Mouse (Mus musculus): ENCODE results near the gene Rnf114.

Rnf114 gene

DNA sequence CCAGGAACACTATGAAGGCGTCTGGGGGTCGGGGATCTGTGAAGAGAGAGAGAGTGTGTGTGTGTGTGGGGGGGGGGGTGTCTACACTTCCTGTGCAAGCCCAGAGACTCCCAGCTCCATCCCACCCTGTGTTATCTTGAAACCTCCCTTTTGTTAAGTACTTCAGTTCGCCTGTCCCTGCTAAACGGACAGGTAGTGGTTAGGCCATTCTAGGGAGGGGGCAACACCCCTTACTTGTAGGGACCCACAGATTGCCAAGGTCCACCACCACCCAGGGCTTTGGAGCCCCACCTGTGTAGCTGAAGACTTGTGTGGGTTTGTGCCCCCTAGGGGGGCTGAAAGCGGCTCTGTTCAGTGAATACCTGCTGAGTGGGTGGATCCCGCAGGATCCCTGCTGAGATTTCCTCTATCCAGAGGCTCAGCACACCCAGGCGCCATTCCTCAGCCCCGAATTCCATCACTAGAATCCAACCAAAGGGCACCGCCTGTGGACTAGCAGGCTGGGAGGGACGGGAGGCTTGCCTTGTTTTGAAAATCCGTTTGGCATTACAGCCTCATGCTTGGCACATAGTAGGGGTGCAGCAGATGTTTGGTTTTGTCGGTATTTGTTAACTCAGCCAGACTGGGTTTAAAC, 48.1 kb downstream of the Rnf114 start:
- no peak for DNase-seq (ENCODE audit: low spot score)

DNA sequence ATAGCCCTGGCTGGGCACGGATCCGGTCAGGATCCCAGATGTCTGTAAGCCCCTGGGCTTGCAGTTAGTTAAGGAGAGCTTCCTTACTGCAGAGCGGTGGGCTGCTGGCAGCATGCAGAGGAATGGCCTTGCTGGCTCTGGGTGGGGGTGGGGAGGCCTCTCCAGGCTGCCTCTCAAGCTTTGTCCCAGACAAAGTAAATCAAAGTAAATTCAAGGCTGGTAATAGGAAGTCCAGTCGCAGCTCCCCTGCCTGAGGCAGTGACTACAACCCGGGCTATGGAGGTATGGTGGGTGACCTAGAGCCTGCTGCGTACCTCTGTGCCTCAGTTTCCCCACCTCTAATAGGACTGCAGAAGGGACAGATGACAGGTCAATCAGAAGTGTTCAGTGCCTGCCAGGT, 48.9 kb downstream of the Rnf114 start:
- DNase-seq (ENCODE audit: low spot score): no peak

- no peak for DNase-seq (ENCODE audit: low spot score)
Observed at GRCm38 (mm10) chr2:167541761-167542160, 49.3 kb downstream of the Rnf114 start.

- no peak for DNase-seq (ENCODE audit: low spot score)
Observed at GRCm38 (mm10) chr2:167542361-167542760, 49.9 kb downstream of the Rnf114 start.

GRCm38 (mm10) chr2:167543121-167544003, 50.9 kb downstream of the Rnf114 start:
- DNase-seq (ENCODE audit: low spot score): no peak

DNA sequence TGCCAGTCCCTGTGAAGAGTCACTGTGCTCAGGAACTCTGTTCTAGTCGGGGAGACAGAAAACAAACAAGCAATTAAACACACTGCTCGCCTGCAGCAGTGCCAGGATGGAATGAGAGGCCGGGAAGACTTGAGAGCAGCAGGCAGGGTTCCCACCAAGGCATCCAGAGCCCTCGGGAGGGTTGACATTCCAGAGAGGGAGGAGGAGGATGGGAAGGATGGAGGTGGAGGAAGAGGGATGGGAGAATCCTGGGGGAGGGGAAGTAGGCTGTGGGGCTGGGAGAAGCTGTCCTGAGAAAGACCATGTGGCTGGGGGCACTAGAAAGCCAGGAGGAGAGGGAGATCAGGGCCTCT, 51.5 kb downstream of the Rnf114 start:
- DNase-seq (ENCODE audit: low spot score): peak; percentile 19

- no peak for DNase-seq (ENCODE audit: low spot score)
Observed at GRCm38 (mm10) chr2:167544456-167544855, 52.0 kb downstream of the Rnf114 start.

GRCm38 (mm10) chr2:167546447-167547195, 54.2 kb downstream of the Rnf114 start:
- no peak for DNase-seq (ENCODE audit: low spot score)

- no peak for DNase-seq (ENCODE audit: low spot score)
Observed at GRCm38 (mm10) chr2:167547444-167547843, 55.0 kb downstream of the Rnf114 start.

DNA sequence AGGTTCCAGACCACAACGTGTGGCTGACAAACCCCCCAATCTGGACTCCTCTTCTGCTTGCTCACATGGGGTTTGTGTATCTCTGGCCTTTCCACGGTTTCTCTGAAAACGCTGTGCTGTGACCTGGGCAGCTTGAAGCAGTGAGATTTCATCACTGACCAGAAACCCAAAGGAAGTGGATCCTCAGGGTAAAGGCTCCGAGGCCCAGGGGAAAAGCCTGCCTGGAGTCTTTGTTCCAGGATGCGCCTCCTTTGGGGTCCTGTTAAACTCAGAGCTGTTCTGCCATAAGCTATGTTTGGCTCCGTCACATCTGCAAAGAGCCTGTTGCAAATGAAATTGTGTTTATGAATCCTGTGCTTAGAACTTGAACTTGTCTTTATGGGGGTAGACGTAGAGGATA, 56.5 kb downstream of the Rnf114 start:
- no peak for DNase-seq (ENCODE audit: low spot score)

DNA sequence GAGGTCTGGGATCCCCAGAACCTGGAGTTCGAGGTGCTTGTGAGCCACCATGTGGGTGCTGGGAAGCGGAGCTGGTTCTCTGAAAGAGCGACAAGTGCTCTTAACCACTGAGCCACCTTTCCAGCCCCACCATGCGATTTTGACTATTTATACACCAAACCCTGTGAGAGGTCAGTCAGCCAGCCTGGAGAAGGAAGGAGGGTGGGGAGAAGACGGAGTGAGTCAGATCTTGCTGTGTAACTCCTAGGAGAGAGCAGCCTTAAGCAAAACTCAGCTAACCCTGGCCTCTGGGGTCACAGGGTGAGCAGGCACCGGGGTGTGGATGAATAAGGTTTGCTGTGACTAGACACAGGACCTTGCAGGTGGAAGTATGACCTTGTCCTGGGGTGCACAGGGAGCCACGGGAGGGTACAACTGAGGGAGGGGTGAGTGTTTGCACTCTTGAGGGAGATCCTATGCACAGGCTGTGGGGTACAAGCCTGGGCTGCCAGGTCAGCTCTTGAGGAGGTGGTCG, 58.0 kb downstream of the Rnf114 start:
- DNase-seq (ENCODE audit: low spot score): no peak

DNA sequence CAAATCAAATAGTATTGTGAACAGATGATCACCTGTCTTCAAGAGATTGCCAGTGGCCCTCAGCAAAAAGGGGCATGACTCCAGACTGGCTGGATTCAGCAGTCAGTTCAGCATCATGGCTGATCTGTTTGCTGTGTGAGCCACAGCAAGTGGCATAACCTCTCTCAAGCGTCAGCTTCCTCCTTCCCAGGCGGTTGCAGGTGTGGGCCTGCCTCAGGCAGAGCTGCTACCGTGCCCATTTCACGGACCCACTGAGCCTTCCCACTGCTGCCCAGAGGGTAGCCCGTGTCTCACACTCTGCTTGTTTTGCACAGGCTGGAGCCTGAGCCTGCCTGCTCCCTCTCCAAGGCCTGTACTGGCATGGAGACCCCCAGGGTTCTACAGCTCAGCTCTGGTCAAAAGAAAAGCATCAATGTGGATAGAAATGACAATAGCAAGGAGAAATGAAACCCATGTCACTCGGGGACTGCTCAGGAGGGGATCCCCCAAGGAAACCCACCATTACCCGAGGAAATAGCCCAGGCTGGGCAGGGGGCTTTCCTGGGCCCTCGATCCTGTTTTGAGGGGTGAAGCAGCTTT, 59.0 kb downstream of the Rnf114 start:
- no peak for DNase-seq (ENCODE audit: low spot score)

DNA sequence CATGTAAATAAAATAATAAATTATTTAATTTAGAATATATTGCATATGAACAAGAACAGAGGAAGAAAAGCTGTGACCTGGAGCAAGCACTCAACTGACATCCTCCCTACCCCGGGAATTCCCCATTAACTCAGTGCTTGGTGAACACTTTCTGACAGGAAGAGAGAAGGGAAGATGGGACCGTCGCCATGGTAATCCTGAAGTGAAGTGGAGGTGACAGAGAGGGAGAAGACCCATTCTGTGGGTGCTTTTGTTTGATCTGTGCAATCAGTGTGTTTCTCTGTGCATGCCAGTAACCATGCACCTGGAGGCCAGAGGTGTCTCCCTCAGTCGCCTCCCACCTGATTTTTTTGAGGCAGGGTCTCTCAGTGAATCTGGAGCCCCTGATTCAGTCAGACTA, 59.8 kb downstream of the Rnf114 start:
- DNase-seq (ENCODE audit: low spot score): no peak

DNA sequence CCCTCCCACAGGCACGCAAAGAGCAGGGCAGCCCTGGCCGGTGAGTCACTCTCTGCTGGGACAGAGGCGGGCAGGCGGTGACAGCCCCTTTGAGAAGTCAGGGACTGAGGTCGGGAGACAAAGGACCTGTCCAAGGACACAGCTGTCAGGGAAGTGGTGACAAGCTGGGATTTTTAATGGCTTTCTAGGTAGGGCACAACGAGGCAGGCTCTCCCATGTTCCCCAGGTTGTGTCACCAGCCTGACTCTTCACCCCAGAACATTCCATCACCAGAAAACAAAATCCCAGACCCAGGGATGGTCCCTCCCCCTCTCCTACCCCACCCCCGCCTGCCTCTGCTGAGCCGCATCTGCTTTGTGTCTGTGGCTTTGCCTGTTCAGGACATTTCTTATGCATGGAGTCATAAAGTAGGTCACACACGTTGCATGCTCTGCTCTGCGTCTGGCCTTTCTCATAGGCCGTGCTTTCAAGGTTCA, 60.5 kb downstream of the Rnf114 start:
- DNase-seq (ENCODE audit: low spot score): no peak

GRCm38 (mm10) chr2:167555766-167556165, 63.3 kb downstream of the Rnf114 start:
- DNase-seq (ENCODE audit: low spot score): no peak

- DNase-seq (ENCODE audit: low spot score): no peak
Observed at GRCm38 (mm10) chr2:167559413-167559812, 67.0 kb downstream of the Rnf114 start.

GRCm38 (mm10) chr2:167562101-167562500, 69.7 kb downstream of the Rnf114 start:
- no peak for DNase-seq (ENCODE audit: low spot score)

- no peak for DNase-seq (ENCODE audit: low spot score)
Observed at GRCm38 (mm10) chr2:167563035-167563434, 70.6 kb downstream of the Rnf114 start.

DNA sequence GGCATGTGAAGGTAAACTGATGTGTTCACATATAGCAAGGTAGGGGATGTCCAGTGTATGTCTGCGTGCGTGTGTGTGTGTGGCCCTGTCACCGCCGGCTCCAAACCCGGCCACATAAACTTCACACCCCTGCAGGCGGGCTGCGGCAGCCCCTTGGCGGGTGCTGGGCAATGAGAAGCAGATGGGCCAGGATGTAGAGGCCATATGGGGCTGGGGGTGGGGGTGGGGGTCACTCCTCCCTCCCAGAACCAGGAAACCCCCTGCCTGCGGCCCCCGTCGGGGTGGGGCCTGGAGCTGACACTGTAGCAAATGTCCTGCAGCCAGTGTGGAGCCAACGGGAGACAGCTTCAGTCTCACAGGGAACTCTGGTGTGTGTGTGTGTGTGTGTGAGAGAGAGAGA, 71.3 kb downstream of the Rnf114 start:
- no peak for DNase-seq (ENCODE audit: low spot score)

DNA sequence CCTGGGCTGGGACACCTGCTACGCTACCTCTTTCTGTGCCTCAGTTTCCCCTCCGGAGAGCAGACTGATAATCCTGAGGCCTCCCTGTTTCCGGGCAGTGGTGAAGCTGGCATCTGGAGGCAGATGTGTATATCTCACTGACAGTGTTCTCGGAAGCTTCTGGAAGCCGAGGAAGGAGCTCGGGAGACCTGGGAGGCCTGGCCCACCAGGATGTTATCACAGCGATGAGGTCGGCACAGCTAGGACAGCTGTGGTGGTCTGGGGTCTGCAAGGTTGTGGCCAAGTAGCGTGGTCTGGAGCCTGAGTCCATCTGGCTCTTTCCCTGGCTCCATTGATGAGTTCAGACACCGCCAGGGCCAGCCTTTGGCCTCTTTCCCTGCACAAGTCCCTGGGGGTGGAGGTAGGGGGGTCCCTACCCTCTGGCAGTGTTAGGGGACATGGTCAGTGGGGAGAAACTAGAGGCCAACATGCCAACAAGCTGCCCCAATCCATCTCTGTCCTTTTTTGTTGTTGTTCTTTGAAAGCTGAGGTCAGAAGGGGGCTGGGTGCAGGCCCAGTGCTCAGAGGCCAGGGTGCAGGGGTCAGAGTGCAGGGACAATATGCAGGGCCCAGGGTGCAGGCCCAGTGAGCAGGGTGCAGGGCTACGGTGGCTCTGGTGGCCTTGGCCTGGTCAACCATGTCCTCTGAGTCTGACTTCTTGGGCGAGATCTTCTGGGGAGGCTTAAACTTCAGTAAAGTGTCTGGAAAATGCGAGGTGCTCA, 72.3 kb downstream of the Rnf114 start:
- DNase-seq (ENCODE audit: low spot score): no peak

- DNase-seq (ENCODE audit: low spot score): no peak
Observed at GRCm38 (mm10) chr2:167565312-167565656, 72.8 kb downstream of the Rnf114 start.

- no peak for DNase-seq (ENCODE audit: low spot score)
Observed at GRCm38 (mm10) chr2:167565682-167566081, 73.2 kb downstream of the Rnf114 start.
